Mouse (Mus musculus) urinary bladder, postnatal 14 days (tissue): ENCODE results near the gene Tmem214.

ENCODE experiments used
- DNase-seq: peaks from one replicate; pipeline ENCODE4 v3.0.0; 2021; ENCODE audit warnings: low spot score

Gene Tmem214

GRCm38 (mm10) chr5:30915456-30915855, 47.6 kb downstream of the Tmem214 start:
- DNase-seq = no peak

- peak; percentile 86 for DNase-seq
These were observed 48.2 kb downstream of the Tmem214 start for GRCm38 (mm10) chr5:30915974-30916433.

- no peak for DNase-seq
These were observed 49.0 kb downstream of the Tmem214 start for GRCm38 (mm10) chr5:30916841-30917240.

- no peak for DNase-seq
These were observed 49.5 kb downstream of the Tmem214 start for GRCm38 (mm10) chr5:30917348-30917747.

GRCm38 (mm10) chr5:30917891-30918670, 50.3 kb downstream of the Tmem214 start:
- no peak for DNase-seq

- DNase-seq = no peak
These were observed 50.9 kb downstream of the Tmem214 start for GRCm38 (mm10) chr5:30918691-30919090.

- DNase-seq = no peak
These were observed 52.2 kb downstream of the Tmem214 start for GRCm38 (mm10) chr5:30919831-30920614.

- peak; percentile 27 for DNase-seq
These were observed 52.8 kb downstream of the Tmem214 start for GRCm38 (mm10) chr5:30920621-30921020.

GRCm38 (mm10) chr5:30921256-30922033, 53.6 kb downstream of the Tmem214 start, which contains the start of gene Khk:
Khk (plus strand) TSS chr5:30921431.
- peak; percentile 91 for DNase-seq

- DNase-seq = no peak
These were observed 54.8 kb downstream of the Tmem214 start for GRCm38 (mm10) chr5:30922581-30923041.

GRCm38 (mm10) chr5:30923119-30923518, 55.3 kb downstream of the Tmem214 start:
- no peak for DNase-seq

- no peak for DNase-seq
These were observed 56.8 kb downstream of the Tmem214 start for GRCm38 (mm10) chr5:30924614-30925013.

GRCm38 (mm10) chr5:30925217-30925616, 57.4 kb downstream of the Tmem214 start:
- DNase-seq = no peak

- DNase-seq = no peak
These were observed 58.3 kb downstream of the Tmem214 start for GRCm38 (mm10) chr5:30926073-30926472.

GRCm38 (mm10) chr5:30927945-30928529, 60.2 kb downstream of the Tmem214 start:
- no peak for DNase-seq
